Mouse (Mus musculus): ENCODE results near the gene Bace2.

GRCm38 (mm10) chr16:97459831-97460230 lies 103.3 kb downstream of the Bace2 start:
- TF ChIP-seq CTCF (IDR thresholded peaks at IDR 0.05; ENCODE audit: borderline replicate concordance, insufficient read depth, low read depth, low read length): no peak
- TF ChIP-seq POLR2A (IDR thresholded peaks at IDR 0.05; ENCODE audit: borderline replicate concordance, insufficient read depth, low read length): no peak
